ENCODE assay signal across 30 mouse cellular contexts in the genomic region with DNA sequence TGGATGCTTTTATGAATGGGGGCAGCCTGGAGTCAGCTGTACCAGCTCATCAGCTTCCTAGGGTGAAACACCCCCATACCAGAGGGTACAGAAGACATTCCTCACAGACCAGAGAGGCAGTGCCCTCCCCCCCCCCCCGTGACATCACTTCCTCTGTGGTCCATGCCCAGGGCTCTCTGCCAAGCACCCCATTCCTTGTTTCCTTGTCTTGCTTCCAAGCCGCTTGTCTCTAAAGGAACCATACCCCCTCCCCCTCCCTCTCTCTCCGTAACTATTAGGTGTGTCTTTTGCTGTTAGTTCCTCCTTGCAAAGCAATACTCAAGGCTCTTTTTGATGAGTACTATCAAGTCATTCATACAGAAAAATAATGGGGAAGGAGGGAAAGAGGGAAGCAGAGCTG. TPM values are rescaled to one million over a fixed set of nuclear protein-coding genes. Genes with fewer than 3 reads are reported as not detected.
A peak's percentile ranks its signal among the peaks of the same experiment; 100 is the strongest.
DNase-seq lines count a peak whose midpoint lies in the region; ATAC-seq and TF ChIP-seq lines count a peak whose summit lies in the region.
"Had no signal": no experiment of that assay in that cellular context is flagged by ENCODE, and none has a peak within 500 bp of the region (broad histone marks: within the 10 kb centered on the region; RNA-seq: fewer than 3 reads in every experiment).

No protein-coding gene starts in this region.

- no peak overlapping the region for H3K4me3 ChIP-seq in gastrocnemius, adult 2 months
- no peak overlapping the region for H3K4me3 ChIP-seq in stomach, postnatal 0 days (ENCODE audit: low read depth, low read length)
- H3K4me3 ChIP-seq: embryonic facial prominence, embryonic 12.5 days; embryonic facial prominence, embryonic 15.5 days; heart, adult 2 months; heart, embryonic 10.5 days; heart, embryonic 13.5 days had no signal

- no peak overlapping the region for H3K9ac ChIP-seq in stomach, postnatal 0 days (ENCODE audit: low read length)
- H3K9ac ChIP-seq: embryonic facial prominence, embryonic 12.5 days; embryonic facial prominence, embryonic 15.5 days; forebrain, postnatal 0 days; heart, embryonic 13.5 days; hindbrain, embryonic 14.5 days had no signal

- intact Hi-C loops in gastrocnemius, adult 2 months (cut with DNase I) = no loop called here

- WGBS in stomach, postnatal 0 days = 32% methylated on average over 3 of the region's 3 CpGs

- peak; percentile 18 for DNase-seq in gastrocnemius, adult 2 months
- no peak for DNase-seq in gastrocnemius, adult 18-20 months (ENCODE audit: low spot score)
- DNase-seq in lung, postnatal 10 days = peak; percentile 27
- DNase-seq in lung, postnatal 14 days = no peak
- peak; percentile 53 for DNase-seq in Muller cell, postnatal 12 days (ENCODE audit: inconsistent ontology term)
- no peak for DNase-seq in stomach, postnatal 0 days (ENCODE audit: low spot score)
- DNase-seq: adrenal gland, adult 2 months; adrenal gland, postnatal 14 days; B cell, adult 2 months; cerebellum, adult 11-12 months; cerebellum, adult 9-10 months; cerebellum, postnatal 25 days; forebrain, postnatal 0 days; gastrocnemius, postnatal 10 days; gastrocnemius, postnatal 36 days; heart, adult 2 months; heart, postnatal 14 days; heart, postnatal 4 days had no signal

- ATAC-seq in stomach, postnatal 0 days (ENCODE audit: low FRiP score, low TSS enrichment) = no peak
- ATAC-seq: forebrain, embryonic 14.5 days; forebrain, postnatal 0 days; hindbrain, postnatal 0 days; inflammation-experienced regulatory T-cells, adult 6 months had no signal

- H3K4me2 ChIP-seq in stomach, postnatal 0 days (replicated peaks; ENCODE audit: low read depth) = no peak overlapping the region
- H3K4me2 ChIP-seq: embryonic facial prominence, embryonic 12.5 days; embryonic facial prominence, embryonic 15.5 days; heart, embryonic 13.5 days; hindbrain, embryonic 14.5 days had no signal

- H3K36me3 ChIP-seq in stomach, postnatal 0 days (ENCODE audit: control insufficient read depth, insufficient read depth, low read length) = no peaks in the 10 kb centered on the region
- H3K36me3 ChIP-seq: embryonic facial prominence, embryonic 12.5 days; embryonic facial prominence, embryonic 15.5 days; G1E; heart, embryonic 10.5 days; heart, embryonic 13.5 days had no signal

- H3K27me3 ChIP-seq in stomach, postnatal 0 days (ENCODE audit: control insufficient read depth, insufficient read depth, low read length) = peaks cover 14% of the 10 kb centered on the region

- no peaks in the 10 kb centered on the region for H3K9me3 ChIP-seq in stomach, postnatal 0 days (ENCODE audit: control insufficient read depth, low read length)
- H3K9me3 ChIP-seq: embryonic facial prominence, embryonic 12.5 days; embryonic facial prominence, embryonic 15.5 days; heart, embryonic 10.5 days; heart, embryonic 13.5 days had no signal

- H3K4me1 ChIP-seq in stomach, postnatal 0 days (replicated peaks; ENCODE audit: control insufficient read depth, insufficient read depth) = 0 out of 2 replicates have a peak, but pooled peaks cover 2% of the 10 kb centered on the region

- no peak overlapping the region for H3K27ac ChIP-seq in gastrocnemius, adult 2 months
- H3K27ac ChIP-seq in stomach, postnatal 0 days (replicated peaks) = no peak overlapping the region
- H3K27ac ChIP-seq: embryonic facial prominence, embryonic 12.5 days; embryonic facial prominence, embryonic 15.5 days; heart, adult 2 months; heart, embryonic 10.5 days; heart, embryonic 13.5 days; hindbrain, embryonic 14.5 days; hindbrain, postnatal 0 days had no signal

- TF ChIP-seq CTCF in gastrocnemius, adult 2 months (IDR thresholded peaks at IDR 0.05) = no peak
- TF ChIP-seq CTCF in stomach, postnatal 0 days (IDR thresholded peaks at IDR 0.05; ENCODE audit: low read depth) = no peak

- no peak for TF ChIP-seq EP300 in stomach, postnatal 0 days (optimal IDR thresholded peaks at IDR 0.05)

RNA-seq across cellular contexts. Expression of a gene that starts 4.6 kb away (rescaled TPM):
- 1 to 10 TPM; 3.2 to 6.6 TPM for total RNA-seq in gastrocnemius, adult 2 months (2021)
- 1 to 10 TPM; 3.4 to 4.7 TPM for total RNA-seq in gastrocnemius, adult 18-20 months (2021)
- polyA plus RNA-seq in stomach, postnatal 0 days (2015; fragmentation: Nextera tagmentation; extraction: Ambion mirVana) = 5.0 and 5.5 TPM in 2 replicates
- total RNA-seq: CH12.LX; common myeloid progenitor, adult 5-6 weeks; granulocyte monocyte progenitor cell, adult 5-6 weeks had no signal
- polyA plus RNA-seq: G1E had no signal

RNA-seq across cellular contexts. Expression of a gene that starts 53.9 kb away (rescaled TPM):
- total RNA-seq in gastrocnemius, adult 2 months (2021) = 10 to 100 TPM; 30.9 to 32.8 TPM
- total RNA-seq in gastrocnemius, adult 18-20 months (2021) = 10 to 100 TPM; 28.6 to 30.2 TPM
- 10.0 and 10.5 TPM in 2 replicates for polyA plus RNA-seq in stomach, postnatal 0 days (2015; fragmentation: Nextera tagmentation; extraction: Ambion mirVana)

Comparison
In these comparisons a context has a peak if more than half of its experiments do, and no peak if none do; other contexts are left out.
1. DNase-seq: peak in gastrocnemius, adult 2 months (single experiment), lung, postnatal 10 days (single experiment) and Muller cell, postnatal 12 days (single experiment); none in gastrocnemius, adult 18-20 months (single experiment), lung, postnatal 14 days (single experiment) and stomach, postnatal 0 days (single experiment).